ENCODE assay signal across 13 mouse cellular contexts in the genomic region with DNA sequence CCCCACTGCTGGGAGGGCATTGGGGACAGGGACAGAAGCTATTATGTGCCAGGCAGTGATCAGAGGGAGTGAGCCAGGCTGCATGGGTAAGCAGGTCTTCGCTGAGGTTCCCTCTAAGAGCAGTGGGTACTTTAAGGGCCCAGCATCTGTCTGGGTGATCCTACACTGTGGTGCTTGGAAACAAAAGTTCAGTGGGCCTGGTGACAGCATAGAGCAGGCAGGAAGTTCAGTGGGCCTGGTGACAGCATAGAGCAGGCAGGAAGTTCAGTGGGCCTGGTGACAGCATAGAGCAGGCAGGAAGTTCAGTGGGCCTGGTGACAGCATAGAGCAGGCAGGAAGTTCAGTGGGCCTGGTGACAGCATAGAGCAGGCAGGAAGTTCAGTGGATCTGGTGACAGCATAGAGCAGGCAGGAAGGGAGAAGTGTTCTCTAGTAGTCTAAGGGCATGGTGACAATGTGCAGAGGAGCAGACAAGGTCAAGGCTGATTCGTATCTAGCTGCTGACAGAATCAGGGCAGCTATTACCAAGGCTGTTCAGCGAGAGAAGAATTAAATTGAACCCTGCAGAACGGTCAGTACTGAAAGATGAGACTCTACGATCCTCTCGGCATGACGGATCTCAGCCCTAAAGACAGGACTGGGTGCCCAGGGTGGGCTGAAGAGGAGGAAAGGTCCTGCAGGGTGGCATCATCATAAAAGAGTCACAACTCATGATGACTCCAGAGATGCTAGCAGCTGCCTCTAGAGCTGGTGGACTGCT.
A peak's percentile ranks its signal among the peaks of the same experiment; 100 is the strongest.
DNase-seq lines count a peak whose midpoint lies in the region; ATAC-seq and TF ChIP-seq lines count a peak whose summit lies in the region.
"Had no signal": no experiment of that assay in that cellular context is flagged by ENCODE, and none has a peak within 500 bp of the region (broad histone marks: within the 10 kb centered on the region; RNA-seq: fewer than 3 reads in every experiment).

No protein-coding gene starts in this region.

- no peak for TF ChIP-seq CTCF in kidney, postnatal 0 days (IDR thresholded peaks at IDR 0.05; ENCODE audit: low read depth)

- WGBS in kidney, postnatal 0 days = 41% methylated on average over 7 of the region's 7 CpGs
- 65% methylated on average over 7 of the region's 7 CpGs for WGBS in limb, embryonic 15.5 days

- no peak overlapping the region for H3K4me2 ChIP-seq in kidney, postnatal 0 days (ENCODE audit: low read length)
- H3K4me2 ChIP-seq in limb, embryonic 15.5 days = no peak overlapping the region
- H3K4me2 ChIP-seq: forebrain, embryonic 12.5 days; intestine, embryonic 15.5 days; midbrain, embryonic 13.5 days had no signal

- no peak for ATAC-seq in kidney, postnatal 0 days (replicated peaks; ENCODE audit: low FRiP score, low read depth)
- ATAC-seq in CD4-positive, CD25-positive, alpha-beta regulatory T cell, adult 4 months = peak; percentile 76
- ATAC-seq in limb, embryonic 15.5 days (ENCODE audit: insufficient number of reproducible peaks, low FRiP score, low TSS enrichment, low read depth) = no peak
- no peak for ATAC-seq in megakaryocyte-erythroid progenitor cell, adult 5-6 weeks (replicated peaks; ENCODE audit: low FRiP score, low TSS enrichment, poor library complexity, severe bottlenecking)
- ATAC-seq: intestine, embryonic 15.5 days; midbrain, embryonic 13.5 days had no signal

- intact Hi-C loops in left cerebral cortex, postnatal 25 days (cut with DNase I) = no loop called here

- H3K9ac ChIP-seq in kidney, postnatal 0 days (ENCODE audit: low read depth, low read length) = no peak overlapping the region
- H3K9ac ChIP-seq in limb, embryonic 15.5 days = no peak overlapping the region
- H3K9ac ChIP-seq: forebrain, embryonic 12.5 days; intestine, embryonic 15.5 days; midbrain, embryonic 13.5 days had no signal

- no peaks in the 10 kb centered on the region for H3K9me3 ChIP-seq in kidney, postnatal 0 days (replicated peaks; ENCODE audit: low read length)
- H3K9me3 ChIP-seq in limb, embryonic 15.5 days = no peaks in the 10 kb centered on the region
- H3K9me3 ChIP-seq: forebrain, embryonic 12.5 days; intestine, embryonic 15.5 days; midbrain, embryonic 13.5 days had no signal

- DNase-seq in adrenal gland, postnatal 14 days = peak; percentile 58
- no peak for DNase-seq in adrenal gland, postnatal 25 days
- DNase-seq in kidney, postnatal 0 days (ENCODE audit: low spot score) = peak; percentile 11
- DNase-seq in kidney, adult 18-20 months = no peak
- DNase-seq in left cerebral cortex, postnatal 25 days (ENCODE audit: low spot score in 2 of 2) = no peak
- DNase-seq: gastrocnemius, postnatal 14 days; right cerebral cortex, postnatal 4 days had no signal

- H3K27ac ChIP-seq in kidney, postnatal 0 days = 0 out of 2 replicates have a peak overlapping the region, but pooled peaks have one; percentile 8
- H3K27ac ChIP-seq in limb, embryonic 15.5 days = peak overlapping the region; percentile 50
- H3K27ac ChIP-seq: forebrain, embryonic 12.5 days; intestine, embryonic 15.5 days; midbrain, embryonic 13.5 days had no signal

- no peaks in the 10 kb centered on the region for H3K27me3 ChIP-seq in kidney, postnatal 0 days (ENCODE audit: insufficient read depth, low read length)
- H3K27me3 ChIP-seq in limb, embryonic 15.5 days = no peaks in the 10 kb centered on the region
- H3K27me3 ChIP-seq: forebrain, embryonic 12.5 days; intestine, embryonic 15.5 days; midbrain, embryonic 13.5 days had no signal

- peaks cover 46% of the 10 kb centered on the region for H3K36me3 ChIP-seq in kidney, postnatal 0 days (ENCODE audit: insufficient read depth, low read length)
- H3K36me3 ChIP-seq in limb, embryonic 15.5 days = peaks cover 60% of the 10 kb centered on the region

- H3K4me3 ChIP-seq in kidney, postnatal 0 days (replicated peaks; ENCODE audit: low read depth, low read length) = no peak overlapping the region
- H3K4me3 ChIP-seq in limb, embryonic 15.5 days = no peak overlapping the region
- H3K4me3 ChIP-seq: forebrain, embryonic 12.5 days; intestine, embryonic 15.5 days; midbrain, embryonic 13.5 days had no signal

- H3K4me1 ChIP-seq in kidney, postnatal 0 days (replicated peaks; ENCODE audit: insufficient read depth, low read length) = no peaks in the 10 kb centered on the region
- H3K4me1 ChIP-seq in limb, embryonic 15.5 days = peaks cover 3% of the 10 kb centered on the region; the same call in 1 of the 2 replicates
- H3K4me1 ChIP-seq: forebrain, embryonic 12.5 days; intestine, embryonic 15.5 days; midbrain, embryonic 13.5 days had no signal

Comparison
In these comparisons a context has a peak if more than half of its experiments do, and no peak if none do; other contexts are left out.
1. DNase-seq: peak in adrenal gland, postnatal 14 days (single experiment) and kidney, postnatal 0 days (single experiment); none in adrenal gland, postnatal 25 days (single experiment), kidney, adult 18-20 months (single experiment) and left cerebral cortex, postnatal 25 days (0 of 2).